Mouse (Mus musculus): Measurements from ENCODE around the gene Ces2a. TPM values are rescaled to one million over a fixed set of nuclear protein-coding genes. Genes with fewer than 3 reads are reported as not detected.

Gene Ces2a
- polyA plus RNA-seq, 1 experiment: not detected

DNA sequence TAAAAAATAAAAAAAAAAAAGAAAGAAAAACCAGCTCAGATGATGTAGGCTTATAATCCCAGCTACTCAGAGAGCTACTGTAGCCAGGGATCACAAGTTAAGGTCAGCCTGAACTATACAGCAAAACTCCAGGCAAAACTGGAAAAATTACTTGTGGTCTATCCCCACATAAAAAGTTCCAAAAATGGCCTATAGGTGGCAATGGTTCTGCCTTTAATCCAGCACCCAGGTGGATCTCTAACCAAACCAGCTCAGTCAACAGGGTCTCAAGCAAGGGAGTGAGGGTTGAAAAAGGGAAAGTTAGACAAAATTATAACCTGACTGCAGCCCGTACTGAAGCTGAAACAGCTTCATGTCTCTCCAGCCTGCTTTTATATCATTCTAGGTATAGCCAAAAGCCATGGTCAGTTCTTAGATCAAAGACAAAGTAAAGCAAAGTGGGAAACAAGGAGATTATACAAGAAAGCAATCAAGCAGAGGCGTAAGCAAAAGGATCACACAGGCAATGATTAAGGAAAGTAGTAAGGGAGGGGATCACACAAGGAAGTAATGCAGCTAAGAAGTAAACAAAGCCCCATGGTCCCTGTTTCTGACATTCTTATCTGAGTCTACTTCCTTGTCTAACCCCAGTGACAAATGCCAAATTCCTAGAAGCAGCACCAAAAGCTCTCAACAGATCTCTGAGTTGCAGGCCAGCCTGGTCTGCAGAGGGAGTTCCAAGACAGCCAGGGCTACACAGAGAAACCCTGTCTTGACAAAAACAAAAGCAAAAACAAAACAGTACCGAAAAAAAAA lies 56.3 kb downstream of the Ces2a start:
- TF ChIP-seq GATA1 (IDR thresholded peaks at IDR 0.05; ENCODE audit: low read length): no peak

Other genes starting within 250 kb of the Ces2a start
- gene Terb1, start 224.1 kb upstream of the Ces2a start, polyA plus RNA-seq (2012): not detected in 2 replicates
- 5.5 and 8.9 TPM in 2 replicates for gene Nae1, start 199.4 kb upstream of the Ces2a start, polyA plus RNA-seq (2012)
- 0.10 and 0.36 TPM in 2 replicates for gene Car7, start 199.3 kb upstream of the Ces2a start, polyA plus RNA-seq (2012)
- gene Pdp2, start 142.6 kb upstream of the Ces2a start, polyA plus RNA-seq (2012): 4.0 and 4.6 TPM in 2 replicates
- not detected in 2 replicates for gene Cdh16, start 109.6 kb upstream of the Ces2a start, polyA plus RNA-seq (2012)
- 2.5 and 3.1 TPM in 2 replicates for gene Rrad, start 102.7 kb upstream of the Ces2a start, polyA plus RNA-seq (2012)
- 64.0 and 88.1 TPM in 2 replicates for gene Ciao2b, start 92.0 kb upstream of the Ces2a start, polyA plus RNA-seq (2012)
- gene Ces2b, start 97.6 kb downstream of the Ces2a start, polyA plus RNA-seq (2012): not detected in 2 replicates
- gene Ces2c, start 113.1 kb downstream of the Ces2a start, polyA plus RNA-seq (2012): not detected in 2 replicates
- not detected in 2 replicates for gene Ces2e, start 192.3 kb downstream of the Ces2a start, polyA plus RNA-seq (2012)
- not detected in 2 replicates for gene Ces2f, start 213.4 kb downstream of the Ces2a start, polyA plus RNA-seq (2012)
- 3.7 and 6.9 TPM in 2 replicates for gene Ces2g, start 227.7 kb downstream of the Ces2a start, polyA plus RNA-seq (2012)

Measured in G1E-ER4 (cell line).